Mouse (Mus musculus) heart, embryonic 13.5 days (tissue): ENCODE results near the gene Arhgap29. TPM values are rescaled to one million over a fixed set of nuclear protein-coding genes. Genes with fewer than 3 reads are reported as not detected.

ENCODE experiments used
- ATAC-seq: fragments of 200-750 bp; cut with Nextera tagmentation; 2 replicates; pipeline ENCODE4 v1.8.0; 2017; ENCODE audit warnings: moderate TSS enrichment; ENCODE audit not compliant: insufficient number of reproducible peaks, low FRiP score, low TSS enrichment; ENCODE audit errors: extremely low read depth
- H3K27ac ChIP-seq: fragments of 300-500 bp; sonication (generic); replicated peaks from 2 replicates; pipeline ENCODE4 v1.5.1; 2015; ENCODE audit warnings: moderate library complexity, mild to moderate bottlenecking, inconsistent platforms
- H3K27me3 ChIP-seq: fragments of 300-500 bp; sonication (generic); replicated peaks from 2 replicates; pipeline ENCODE4 v1.6.1; 2015; ENCODE audit warnings: mild to moderate bottlenecking, inconsistent platforms
- H3K36me3 ChIP-seq: fragments of 300-500 bp; sonication (generic); 2 replicates; pipeline ENCODE4 v1.6.1; 2015; ENCODE audit warnings: mild to moderate bottlenecking, inconsistent platforms
- H3K4me1 ChIP-seq: fragments of 300-500 bp; sonication (generic); 2 replicates; pipeline ENCODE4 v1.6.1; 2015; ENCODE audit warnings: inconsistent platforms
- H3K4me2 ChIP-seq: fragments of 300-500 bp; sonication (generic); 2 replicates; pipeline ENCODE4 v1.6.1; 2015; ENCODE audit warnings: inconsistent platforms, mild to moderate bottlenecking, moderate library complexity
- H3K4me3 ChIP-seq: fragments of 300-500 bp; sonication (generic); 2 replicates; pipeline ENCODE4 v1.5.1; 2015; ENCODE audit warnings: moderate library complexity, mild to moderate bottlenecking, inconsistent platforms
- H3K9ac ChIP-seq: fragments of 300-500 bp; sonication (generic); 2 replicates; pipeline ENCODE4 v1.6.1; 2015; ENCODE audit warnings: inconsistent platforms, mild to moderate bottlenecking, moderate library complexity
- H3K9me3 ChIP-seq: fragments of 300-500 bp; sonication (generic); 2 replicates; pipeline ENCODE4 v1.6.1; 2016; ENCODE audit warnings: inconsistent platforms
- WGBS: fragments of 180-500 bp; shearing (Covaris S2); methylation state at CpG from one replicate; pipeline ENCODE4 v1.1.7; 2015; ENCODE audit warnings: mixed read lengths; 5-methylcytosine and 5-hydroxymethylcytosine counted together
- polyA plus RNA-seq: library from polyadenylated mRNA; unstranded; fragments of >200 nt; fragmentation: Nextera tagmentation; extraction: Ambion mirVana; gene quantifications from 2 replicates; pipeline ENCODE4 v1.2.1, GENCODE M21; 2015

Arhgap29 gene
- polyA plus RNA-seq, 1 experiment from 2014 or later: 47.2 TPM

DNA sequence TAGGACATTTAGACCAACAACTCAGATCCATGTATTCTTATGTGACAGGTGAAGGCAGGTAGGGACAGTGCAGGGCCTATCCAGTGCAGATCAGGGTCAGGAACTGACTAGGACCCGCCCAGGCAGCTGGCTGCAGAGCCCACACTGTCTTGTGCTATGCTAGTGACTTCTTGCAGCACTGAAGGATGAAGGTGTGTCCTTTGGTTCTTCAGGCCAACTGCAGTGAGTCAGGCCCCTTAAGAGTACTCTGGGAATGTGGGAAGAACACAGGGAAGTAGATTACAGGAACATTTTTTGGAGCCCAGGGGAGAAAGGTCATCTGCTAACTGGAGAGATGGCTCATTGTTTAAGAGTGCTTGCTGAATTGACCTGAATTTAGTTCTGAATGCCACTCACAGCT lies 60.1 kb downstream of the Arhgap29 start:
- Histone ChIP-seq H3K4me1 (peaks cover 5% of the 10 kb centered on the region), H3K4me2 (no peak overlapping the region), H3K27me3 (no peaks in the 10 kb centered on the region), H3K36me3 (peaks cover 94% of the 10 kb centered on the region), H3K27ac (no peak overlapping the region), H3K9ac (no peak overlapping the region), H3K4me3 (no peak overlapping the region), H3K9me3 (no peaks in the 10 kb centered on the region)
- no peak for ATAC-seq
- WGBS: 65% methylated on average over 1 of the region's 1 CpGs

DNA sequence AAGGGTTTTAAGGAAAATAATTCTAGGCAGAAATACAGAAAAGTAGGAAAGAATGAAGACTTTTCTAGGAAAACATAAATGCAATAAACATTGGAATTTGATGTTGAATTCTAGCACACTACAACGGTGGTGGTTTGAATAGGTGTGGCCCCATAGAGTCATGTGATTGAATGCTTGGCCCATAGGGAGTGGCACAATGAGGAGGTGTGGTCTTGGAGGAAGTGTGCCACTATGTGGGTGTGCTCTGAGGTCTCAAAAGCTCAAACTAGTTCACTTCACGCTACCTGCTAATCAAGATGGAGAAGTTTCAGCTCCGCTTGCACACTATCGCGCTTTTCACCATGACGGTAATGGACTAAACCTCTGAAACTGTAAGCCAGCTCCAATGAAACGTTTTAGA lies 66.1 kb downstream of the Arhgap29 start:
- H3K36me3 ChIP-seq: peaks cover 48% of the 10 kb centered on the region
- peaks cover 6% of the 10 kb centered on the region; the same call in 1 of the 2 replicates for H3K4me1 ChIP-seq
- H3K27me3 ChIP-seq: no peaks in the 10 kb centered on the region
- H3K4me2 ChIP-seq: no peak overlapping the region
- H3K9ac ChIP-seq: no peak overlapping the region
- H3K27ac ChIP-seq: no peak overlapping the region
- 91% methylated on average over 7 of the region's 7 CpGs for WGBS
- no peak overlapping the region for H3K4me3 ChIP-seq
- no peak for ATAC-seq
- H3K9me3 ChIP-seq: no peaks in the 10 kb centered on the region

DNA sequence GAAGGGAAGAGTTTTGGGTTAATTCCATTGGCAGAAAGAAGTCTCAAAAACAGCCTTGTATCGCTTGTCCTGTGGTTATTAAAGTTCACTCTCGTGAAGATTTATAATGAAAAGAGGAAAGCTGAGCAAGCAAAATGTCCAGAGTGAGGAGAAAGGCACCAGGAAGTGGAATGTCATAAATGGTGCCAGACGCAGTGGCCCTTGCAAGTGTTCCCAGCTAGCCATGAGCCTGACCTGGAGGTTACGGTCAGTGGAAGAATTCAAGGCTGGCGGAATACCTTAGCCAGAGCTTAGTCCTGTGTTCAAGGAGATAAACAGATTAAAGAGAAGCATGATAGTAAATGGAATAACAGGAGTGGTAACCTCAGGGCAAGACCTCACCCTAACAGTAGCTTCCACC lies 66.8 kb downstream of the Arhgap29 start:
- Histone ChIP-seq H3K9me3 (no peaks in the 10 kb centered on the region), H3K4me2 (no peak overlapping the region), H3K9ac (no peak overlapping the region), H3K4me3 (no peak overlapping the region), H3K27me3 (no peaks in the 10 kb centered on the region), H3K36me3 (peaks cover 41% of the 10 kb centered on the region), H3K4me1 (peaks cover 6% of the 10 kb centered on the region; the same call in 1 of the 2 replicates), H3K27ac (no peak overlapping the region)
- no peak for ATAC-seq
- WGBS: 87% methylated on average over 5 of the region's 5 CpGs

DNA sequence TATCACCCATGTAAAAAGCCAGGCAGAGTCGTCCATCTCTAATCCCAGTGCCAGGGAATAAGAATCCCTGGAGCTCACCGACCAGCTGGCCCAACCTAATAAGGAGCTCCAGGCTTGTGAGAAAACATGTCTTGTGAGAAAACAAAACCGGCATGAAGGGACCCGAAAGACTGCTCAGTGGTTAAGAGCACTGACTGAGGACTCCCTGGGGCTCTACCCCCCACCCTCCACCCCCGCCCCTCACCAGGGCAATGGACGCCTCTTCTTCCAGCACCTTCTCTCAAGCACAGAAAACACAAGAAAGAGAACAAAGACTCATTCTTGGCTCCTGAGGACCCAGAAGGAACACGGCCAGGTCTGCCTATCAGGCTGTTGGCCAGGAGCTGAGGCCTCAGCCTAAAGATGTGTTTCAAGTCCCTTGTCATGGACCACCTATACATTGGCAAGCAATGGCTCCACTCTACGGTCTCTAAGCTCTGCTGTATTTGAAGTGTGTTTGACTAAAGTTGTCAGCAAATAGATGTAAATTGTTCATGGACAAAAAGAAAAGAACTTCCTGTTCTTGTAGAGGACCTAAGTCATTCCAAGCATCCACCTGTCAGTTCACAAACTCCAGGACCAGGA lies 68.8 kb downstream of the Arhgap29 start:
- whole genome bisulfite sequencing: 82% methylated on average over 8 of the region's 8 CpGs
- Histone ChIP-seq H3K27me3 (no peaks in the 10 kb centered on the region), H3K4me2 (no peak overlapping the region), H3K36me3 (peaks cover 23% of the 10 kb centered on the region), H3K27ac (no peak overlapping the region), H3K9ac (no peak overlapping the region), H3K4me3 (no peak overlapping the region), H3K4me1 (peaks cover 6% of the 10 kb centered on the region), H3K9me3 (no peaks in the 10 kb centered on the region)
- no peak for ATAC-seq

DNA sequence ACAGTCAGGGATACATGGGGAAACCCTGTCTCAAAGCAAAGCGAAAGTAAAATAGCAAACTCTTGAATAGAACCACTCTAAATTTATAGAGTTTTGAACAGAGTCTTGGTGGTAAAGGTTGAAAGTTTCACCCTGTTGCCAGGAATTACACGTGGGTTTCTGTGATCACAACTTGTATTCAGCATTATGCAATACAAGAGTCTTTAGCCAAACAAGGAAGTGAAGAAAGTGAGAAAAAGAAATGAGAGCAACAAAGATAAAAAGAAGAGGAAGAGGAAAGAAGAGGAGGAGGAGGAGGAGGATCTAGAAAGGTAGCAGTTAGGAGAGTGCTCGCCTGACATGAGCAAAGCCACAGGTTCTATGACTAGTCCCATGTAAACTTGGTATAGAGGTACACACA lies 70.0 kb downstream of the Arhgap29 start:
- 73% methylated on average over 3 of the region's 3 CpGs for WGBS
- peaks cover 18% of the 10 kb centered on the region for H3K4me1 ChIP-seq
- H3K27me3 ChIP-seq: no peaks in the 10 kb centered on the region
- H3K9me3 ChIP-seq: no peaks in the 10 kb centered on the region
- no peak for ATAC-seq
- no peak overlapping the region for H3K4me3 ChIP-seq
- no peak overlapping the region for H3K27ac ChIP-seq
- H3K4me2 ChIP-seq: no peak overlapping the region
- no peak overlapping the region for H3K9ac ChIP-seq
- peaks cover 11% of the 10 kb centered on the region for H3K36me3 ChIP-seq

DNA sequence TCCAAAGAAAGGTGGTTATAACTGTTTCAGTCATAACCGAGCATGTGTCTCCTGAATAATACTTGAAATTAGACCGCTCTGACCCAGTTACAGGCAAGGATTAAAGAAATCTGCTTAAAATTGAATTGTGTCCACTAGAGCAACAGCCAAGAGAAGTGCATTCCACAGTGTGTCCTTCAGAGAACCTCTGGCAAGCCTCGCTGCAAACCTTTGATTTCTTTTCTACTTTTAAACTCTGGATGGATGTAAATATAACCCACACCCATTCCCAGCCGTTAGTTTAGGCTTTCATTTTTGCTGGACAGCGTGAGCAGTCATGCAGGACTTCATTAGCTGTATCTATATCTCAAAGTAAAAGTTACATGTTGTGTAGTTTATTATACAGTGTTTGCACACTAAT lies 74.3 kb downstream of the Arhgap29 start:
- no peak for ATAC-seq
- WGBS: 47% methylated on average over 5 of the region's 5 CpGs
- no peaks in the 10 kb centered on the region for H3K36me3 ChIP-seq
- H3K9me3 ChIP-seq: no peaks in the 10 kb centered on the region
- no peak overlapping the region for H3K4me3 ChIP-seq
- no peaks in the 10 kb centered on the region for H3K27me3 ChIP-seq
- H3K9ac ChIP-seq: peak overlapping the region; percentile 61
- peaks cover 22% of the 10 kb centered on the region for H3K4me1 ChIP-seq
- peak overlapping the region; percentile 77 for H3K27ac ChIP-seq
- peak overlapping the region; percentile 47 for H3K4me2 ChIP-seq

DNA sequence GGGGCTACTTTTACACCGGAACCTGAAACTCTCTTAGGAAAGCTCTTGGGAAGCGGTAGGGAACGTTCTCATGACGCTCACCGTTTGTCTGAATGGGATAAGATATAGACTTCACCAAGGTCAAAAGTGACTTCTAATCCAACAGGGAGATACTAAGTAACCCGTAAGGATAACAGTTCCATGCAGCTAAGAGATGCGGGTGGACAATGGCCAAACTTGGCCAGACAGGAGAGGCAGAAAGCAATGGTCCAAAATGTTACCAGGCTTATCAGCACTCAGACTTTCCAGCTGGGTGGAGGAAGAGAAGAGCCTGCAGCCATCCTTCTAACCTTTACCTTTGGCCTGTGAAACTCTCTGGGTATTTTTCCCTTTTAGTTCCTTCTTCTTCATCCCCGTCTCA lies 75.4 kb downstream of the Arhgap29 start:
- no peak for ATAC-seq
- 53% methylated on average over 8 of the region's 8 CpGs for WGBS
- Histone ChIP-seq H3K4me2 (no peak overlapping the region), H3K9ac (no peak overlapping the region), H3K9me3 (no peaks in the 10 kb centered on the region), H3K4me3 (no peak overlapping the region), H3K27ac (peak overlapping the region; percentile 30; the same call in 1 of the 2 replicates), H3K27me3 (no peaks in the 10 kb centered on the region), H3K36me3 (no peaks in the 10 kb centered on the region), H3K4me1 (peaks cover 25% of the 10 kb centered on the region)

DNA sequence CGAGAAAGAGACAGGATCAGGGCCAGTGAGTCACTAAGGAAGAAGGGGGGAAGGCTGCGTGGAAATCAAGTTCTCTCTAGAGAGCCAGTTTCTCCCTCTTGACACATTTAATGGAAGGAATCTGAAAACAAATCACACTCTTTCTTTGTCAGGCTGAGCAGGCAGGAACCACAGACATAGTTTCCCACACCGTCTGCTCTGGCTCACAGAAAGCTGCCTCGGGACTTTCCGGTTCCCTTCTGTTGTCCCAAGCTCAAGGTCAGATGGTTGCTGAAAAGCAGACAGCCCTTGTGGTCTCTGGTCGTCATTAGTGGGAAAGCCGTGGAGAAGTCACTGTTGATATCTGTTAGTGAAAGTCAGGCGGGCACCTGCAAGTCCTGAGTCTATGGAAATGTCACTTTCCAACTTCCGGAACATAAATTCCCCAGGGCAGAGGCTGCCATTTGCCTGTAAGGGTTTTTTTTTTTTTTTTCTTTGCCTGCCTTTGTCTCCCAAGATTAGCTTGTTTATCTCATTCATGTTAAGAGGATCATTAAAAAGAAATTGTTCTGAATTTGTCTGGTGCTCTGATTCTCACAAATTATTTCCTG lies 81.0 kb downstream of the Arhgap29 start:
- 0 out of 2 replicates have a peak overlapping the region, but pooled peaks have one; percentile 28 for H3K9ac ChIP-seq
- no peak overlapping the region for H3K4me3 ChIP-seq
- no peaks in the 10 kb centered on the region for H3K36me3 ChIP-seq
- 0 out of 2 replicates have a peak overlapping the region, but pooled peaks have one; percentile 16 for H3K4me2 ChIP-seq
- no peaks in the 10 kb centered on the region for H3K9me3 ChIP-seq
- 22% methylated on average over 9 of the region's 9 CpGs for WGBS
- no peak for ATAC-seq
- no peaks in the 10 kb centered on the region for H3K27me3 ChIP-seq
- peak overlapping the region; percentile 83 for H3K27ac ChIP-seq
- H3K4me1 ChIP-seq: peaks cover 34% of the 10 kb centered on the region

DNA sequence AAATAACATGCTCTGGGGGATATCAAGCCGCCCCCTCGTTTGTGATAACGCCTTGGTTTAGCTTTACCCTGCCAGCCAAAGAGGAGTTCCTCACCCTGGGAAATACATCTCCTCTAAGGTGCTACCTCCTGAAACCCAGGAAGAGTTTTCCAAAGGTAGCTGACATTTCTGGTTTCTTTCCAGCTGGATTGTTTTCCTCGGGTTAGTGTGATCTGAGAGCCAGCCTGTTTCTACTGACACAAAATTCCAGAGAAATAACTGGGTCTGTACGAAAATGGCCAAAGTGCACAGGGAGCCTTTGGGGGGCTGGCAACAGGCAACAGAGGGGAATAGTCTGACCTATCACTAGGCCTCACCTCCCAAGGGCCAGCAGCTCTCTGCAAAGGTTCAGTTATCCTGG lies 81.9 kb downstream of the Arhgap29 start:
- Histone ChIP-seq H3K4me2 (no peak overlapping the region), H3K36me3 (no peaks in the 10 kb centered on the region), H3K27ac (peak overlapping the region; percentile 83), H3K9ac (no peak overlapping the region), H3K27me3 (no peaks in the 10 kb centered on the region), H3K4me1 (peaks cover 34% of the 10 kb centered on the region), H3K4me3 (no peak overlapping the region), H3K9me3 (no peaks in the 10 kb centered on the region)
- no peak for ATAC-seq
- WGBS: 49% methylated on average over 5 of the region's 5 CpGs

DNA sequence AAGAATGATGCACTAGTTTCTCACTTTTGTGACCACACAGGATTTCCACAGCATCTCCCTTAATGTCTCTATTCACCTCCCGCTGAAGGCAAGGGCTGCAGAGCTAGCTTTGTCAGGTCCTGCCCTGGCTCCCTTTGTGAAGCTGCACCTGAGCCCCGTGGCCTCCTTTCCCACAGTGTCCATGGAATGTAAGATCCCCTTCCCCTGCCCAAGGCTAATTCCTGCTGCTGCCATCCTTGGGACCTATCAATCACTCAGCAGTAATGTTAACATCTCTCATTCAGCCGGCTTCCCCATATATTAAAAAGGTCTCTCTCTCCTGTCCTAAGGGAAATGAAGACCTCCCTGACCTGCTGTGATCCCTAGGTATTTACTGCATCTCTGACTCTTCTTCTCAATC lies 82.8 kb downstream of the Arhgap29 start:
- WGBS: 54% methylated on average over 3 of the region's 3 CpGs
- Histone ChIP-seq H3K36me3 (no peaks in the 10 kb centered on the region), H3K4me3 (no peak overlapping the region), H3K27ac (no peak overlapping the region), H3K9me3 (no peaks in the 10 kb centered on the region), H3K9ac (no peak overlapping the region), H3K4me2 (no peak overlapping the region), H3K4me1 (peaks cover 29% of the 10 kb centered on the region), H3K27me3 (no peaks in the 10 kb centered on the region)
- ATAC-seq: no peak

DNA sequence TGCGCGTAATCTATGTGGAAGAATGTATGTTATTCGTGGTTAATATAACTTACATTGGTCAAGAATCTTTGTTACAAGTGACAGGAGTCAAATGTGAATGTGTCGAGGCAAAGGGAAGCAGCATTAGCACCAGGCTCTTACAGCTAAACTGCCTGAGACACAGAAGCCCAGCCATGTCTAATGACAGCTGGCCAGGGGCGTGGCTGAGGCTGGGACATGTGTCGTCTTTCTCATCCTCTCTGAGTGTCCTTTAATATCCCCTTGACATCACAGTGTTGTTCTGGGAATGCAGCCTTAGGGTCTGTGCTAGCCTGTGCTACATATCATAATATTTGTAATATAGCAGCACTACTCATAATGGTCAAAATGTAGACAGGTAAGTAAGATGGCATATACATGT lies 88.2 kb downstream of the Arhgap29 start:
- Histone ChIP-seq H3K27ac (no peak overlapping the region), H3K4me1 (peaks cover 30% of the 10 kb centered on the region), H3K27me3 (peaks cover 9% of the 10 kb centered on the region; the same call in 1 of the 2 replicates), H3K36me3 (no peaks in the 10 kb centered on the region), H3K4me3 (no peak overlapping the region), H3K9ac (no peak overlapping the region), H3K4me2 (no peak overlapping the region), H3K9me3 (no peaks in the 10 kb centered on the region)
- no peak for ATAC-seq
- whole genome bisulfite sequencing: 73% methylated on average over 6 of the region's 6 CpGs

DNA sequence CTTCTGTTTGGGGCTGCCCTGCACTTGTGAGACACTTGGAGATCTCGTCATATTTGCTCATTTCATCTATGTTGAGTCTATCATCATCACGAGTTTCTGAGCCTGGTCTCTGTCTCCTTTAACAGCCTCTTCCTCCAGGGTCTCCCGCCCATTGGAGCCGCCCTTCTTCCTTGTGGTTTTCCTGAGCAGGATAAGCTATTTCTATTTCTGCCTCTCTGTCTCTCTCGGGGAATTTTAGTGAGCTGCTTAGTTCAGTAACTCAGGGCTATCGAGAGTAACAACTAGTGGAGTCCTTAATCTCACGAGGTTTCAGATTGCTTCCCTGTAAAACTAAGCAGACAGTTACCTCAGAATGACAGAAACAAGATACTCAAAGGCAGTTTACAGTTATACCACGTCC lies 90.8 kb downstream of the Arhgap29 start:
- no peak for ATAC-seq
- H3K4me1 ChIP-seq: peaks cover 52% of the 10 kb centered on the region
- H3K27ac ChIP-seq: peak overlapping the region; percentile 74
- H3K27me3 ChIP-seq: peaks cover 9% of the 10 kb centered on the region; the same call in 1 of the 2 replicates
- WGBS: 4% methylated on average over 8 of the region's 8 CpGs
- H3K4me3 ChIP-seq: peak overlapping the region; percentile 8; the same call in 1 of the 2 replicates
- H3K36me3 ChIP-seq: no peaks in the 10 kb centered on the region
- H3K4me2 ChIP-seq: peak overlapping the region; percentile 55
- no peaks in the 10 kb centered on the region for H3K9me3 ChIP-seq
- peak overlapping the region; percentile 48 for H3K9ac ChIP-seq
